Mouse (Mus musculus) hindbrain, embryonic 11.5 days (tissue): Measurements from ENCODE around the gene Vmn2r111. TPM values are rescaled to one million over a fixed set of nuclear protein-coding genes. Genes with fewer than 3 reads are reported as not detected.
"Not testable (repeated sequence)": the region's sequence is repeated elsewhere in the genome, so short reads cannot be mapped to it uniquely, and the experiment has no call there.

Experiments used
- ATAC-seq: fragments of 200-750 bp; cut with Nextera tagmentation; 2 replicates; pipeline ENCODE4 v1.8.0; 2017; ENCODE audit warnings: mild to moderate bottlenecking, moderate TSS enrichment, moderate library complexity; ENCODE audit not compliant: low FRiP score
- DNase-seq: peaks from one replicate; pipeline ENCODE4 v3.0.0-alpha.2; 2015; ENCODE audit warnings: low spot score
- H3K27ac ChIP-seq: fragments of 300-500 bp; sonication (generic); 2 replicates; pipeline ENCODE4 v1.5.1; 2014; ENCODE audit warnings: mild to moderate bottlenecking, low read depth, low read length
- H3K27me3 ChIP-seq: fragments of 300-500 bp; sonication (generic); 2 replicates; pipeline ENCODE4 v1.6.1; 2014; ENCODE audit warnings: mild to moderate bottlenecking, low read length, moderate library complexity, mixed read lengths; ENCODE audit not compliant: control insufficient read depth, insufficient read depth
- H3K36me3 ChIP-seq: fragments of 300-500 bp; sonication (generic); 2 replicates; pipeline ENCODE4 v1.6.1; 2014; ENCODE audit warnings: mild to moderate bottlenecking, low read length, moderate library complexity, mixed read lengths; ENCODE audit not compliant: control insufficient read depth, insufficient read depth
- H3K4me1 ChIP-seq: fragments of 300-500 bp; sonication (generic); replicated peaks from 2 replicates; pipeline ENCODE4 v1.6.1; 2014; ENCODE audit warnings: low read length, mixed read lengths; ENCODE audit not compliant: control insufficient read depth, insufficient read depth
- H3K4me2 ChIP-seq: fragments of 300-500 bp; sonication (generic); replicated peaks from 2 replicates; pipeline ENCODE4 v1.6.1; 2014; ENCODE audit warnings: mild to moderate bottlenecking, low read depth, low read length
- H3K4me3 ChIP-seq: fragments of 300-500 bp; sonication (generic); 2 replicates; pipeline ENCODE4 v1.5.1; 2014; ENCODE audit warnings: low read depth, low read length
- H3K9ac ChIP-seq: fragments of 300-500 bp; sonication (generic); 2 replicates; pipeline ENCODE4 v1.6.1; 2014; ENCODE audit warnings: low read depth, low read length
- H3K9me3 ChIP-seq: fragments of 300-500 bp; sonication (generic); 2 replicates; pipeline ENCODE4 v1.6.1; 2016; ENCODE audit warnings: low read length; ENCODE audit not compliant: control insufficient read depth
- WGBS: fragments of 180-500 bp; shearing (Covaris S2); extraction: QIAGEN DNeasy Blood & Tissue Kit; methylation state at CpG from one replicate; pipeline ENCODE4 v1.1.7; 2014; 5-methylcytosine and 5-hydroxymethylcytosine counted together
- polyA plus RNA-seq: library from polyadenylated mRNA; unstranded; fragments of >200 nt; fragmentation: Nextera tagmentation; extraction: Ambion mirVana; gene quantifications from 2 replicates; pipeline ENCODE4 v1.2.1, GENCODE M21; 2014

Gene Vmn2r111
- polyA plus RNA-seq = not detected in 2 replicates

DNA sequence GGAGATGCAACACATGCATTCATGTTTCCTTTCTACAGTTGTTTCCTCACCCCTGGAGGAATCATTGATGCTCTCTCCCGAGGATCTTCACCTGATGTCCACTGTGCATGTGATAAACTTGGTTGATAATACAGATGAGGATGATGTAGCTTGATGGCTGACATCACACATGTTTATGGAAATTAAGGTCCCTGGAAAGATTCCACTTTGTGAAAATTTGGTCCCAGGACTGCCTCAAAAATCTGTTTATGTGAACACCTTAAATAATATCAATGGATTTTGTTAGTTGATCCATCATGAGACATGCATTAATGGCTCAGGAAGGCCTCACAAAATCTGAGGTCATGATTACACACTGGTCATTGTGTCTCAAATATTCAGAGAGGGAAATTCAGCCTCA lies at the start of gene Vmn2r111:
Gene Vmn2r111, minus strand, starts transcription at position 101 of the 400 bp plus-strand sequence.
- not testable (repeated sequence) for H3K4me1 ChIP-seq, H3K27ac ChIP-seq
- 78% methylated on average over 1 of the region's 1 CpGs for WGBS

DNA sequence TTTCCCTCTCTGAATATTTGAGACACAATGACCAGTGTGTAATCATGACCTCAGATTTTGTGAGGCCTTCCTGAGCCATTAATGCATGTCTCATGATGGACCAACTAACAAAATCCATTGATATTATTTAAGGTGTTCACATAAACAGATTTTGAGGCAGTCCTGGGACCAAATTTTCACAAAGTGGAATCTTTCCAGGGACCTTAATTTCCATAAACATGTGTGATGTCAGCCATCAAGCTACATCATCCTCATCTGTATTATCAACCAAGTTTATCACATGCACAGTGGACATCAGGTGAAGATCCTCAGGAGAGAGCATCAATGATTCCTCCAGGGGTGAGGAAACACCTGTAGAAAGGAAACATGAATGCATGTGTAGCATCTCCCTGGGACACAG lies 27.4 kb upstream of the Vmn2r111 start, which contains the start of gene Vmn2r112:
Gene Vmn2r112, plus strand, starts transcription at position 301 of the 400 bp plus-strand sequence.
- H3K36me3 ChIP-seq, H3K4me1 ChIP-seq, DNase-seq, H3K9ac ChIP-seq, ATAC-seq, H3K4me3 ChIP-seq, H3K27me3 ChIP-seq, H3K9me3 ChIP-seq, H3K4me2 ChIP-seq, H3K27ac ChIP-seq: not testable (repeated sequence)

More for the DNA sequence above, at the start of gene Vmn2r111:
- DNase-seq, H3K4me2 ChIP-seq, ATAC-seq, H3K27me3 ChIP-seq, H3K36me3 ChIP-seq, H3K9ac ChIP-seq, H3K4me3 ChIP-seq, H3K9me3 ChIP-seq: not testable (repeated sequence)

DNA sequence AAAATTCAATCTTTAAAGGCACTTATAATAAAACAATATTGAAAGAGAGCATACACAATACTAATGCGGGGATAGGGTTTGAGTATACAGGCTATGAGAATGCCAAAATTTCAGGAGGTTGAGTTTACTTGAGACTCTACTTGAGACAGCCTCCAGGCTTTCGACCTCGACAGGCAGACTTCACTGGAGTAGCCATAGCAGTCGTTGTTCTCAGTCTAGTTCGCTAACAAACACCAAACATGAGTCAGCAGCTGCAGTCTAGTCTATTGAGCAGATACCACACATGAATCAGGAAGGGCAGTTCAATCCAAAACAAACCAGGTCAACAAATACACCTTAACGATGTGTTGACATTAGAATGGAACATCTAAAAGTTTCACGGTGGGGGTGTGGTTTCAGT lies 52.8 kb downstream of the Vmn2r111 start:
- not testable (repeated sequence) for H3K4me2 ChIP-seq, H3K9me3 ChIP-seq, H3K4me3 ChIP-seq, H3K27ac ChIP-seq, H3K36me3 ChIP-seq, H3K9ac ChIP-seq, H3K27me3 ChIP-seq, ATAC-seq, DNase-seq, H3K4me1 ChIP-seq
- 90% methylated on average over 7 of the region's 7 CpGs for WGBS

DNA sequence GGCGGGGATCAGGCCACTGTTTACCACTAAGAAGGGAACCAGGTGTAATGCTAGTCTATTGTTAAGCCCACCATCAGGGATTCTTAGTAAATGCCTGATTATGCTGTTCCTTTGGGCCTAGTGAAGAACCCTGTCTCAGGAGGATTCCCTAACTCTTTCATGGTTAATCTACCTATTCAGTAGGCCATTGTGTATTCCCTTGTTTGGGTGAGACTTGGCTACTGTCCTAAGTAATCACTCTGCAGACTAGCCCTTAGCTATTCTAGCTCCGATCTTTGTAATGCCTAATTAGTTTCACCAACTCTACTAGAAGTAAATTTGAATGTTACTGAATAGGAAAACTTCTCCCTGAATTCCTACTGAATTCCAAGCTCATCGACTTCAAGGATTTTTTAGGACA lies 53.2 kb downstream of the Vmn2r111 start:
- DNase-seq, H3K9ac ChIP-seq, ATAC-seq, H3K9me3 ChIP-seq, H3K4me3 ChIP-seq, H3K4me1 ChIP-seq, H3K27me3 ChIP-seq, H3K4me2 ChIP-seq, H3K27ac ChIP-seq, H3K36me3 ChIP-seq: not testable (repeated sequence)
- WGBS = 73% methylated on average over 3 of the region's 3 CpGs

DNA sequence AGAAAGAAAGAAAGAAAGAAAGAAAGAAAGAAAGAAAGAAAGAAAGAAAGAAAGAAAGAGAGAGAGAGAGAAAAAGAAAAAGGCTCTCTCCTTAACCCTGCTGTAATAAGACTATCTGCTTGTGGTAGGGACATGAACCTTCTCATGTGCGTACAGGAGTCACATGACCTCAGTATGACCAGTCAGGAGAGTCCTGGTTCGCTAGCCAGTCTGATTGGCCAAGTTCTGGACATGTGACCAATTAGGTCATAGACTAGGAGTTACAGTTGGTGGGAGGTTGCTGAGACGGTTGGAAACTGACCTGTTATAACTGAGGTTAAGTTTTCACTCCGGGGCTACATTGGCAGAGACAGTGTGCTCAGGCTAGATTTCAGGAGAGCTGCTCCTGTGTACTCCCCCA lies 76.2 kb downstream of the Vmn2r111 start:
- DNase-seq (no peak), ATAC-seq (no peak)
- no peak overlapping the region for H3K9ac ChIP-seq
- H3K4me2 ChIP-seq = no peak overlapping the region
- 76% methylated on average over 4 of the region's 4 CpGs for WGBS
- no peaks in the 10 kb centered on the region for H3K27me3 ChIP-seq
- no peaks in the 10 kb centered on the region for H3K36me3 ChIP-seq
- H3K4me1 ChIP-seq = no peaks in the 10 kb centered on the region
- H3K9me3 ChIP-seq = no peaks in the 10 kb centered on the region
- H3K4me3 ChIP-seq = no peak overlapping the region
- H3K27ac ChIP-seq = no peak overlapping the region

Other genes with a start within 250 kb of the Vmn2r111 start
- 16.9 and 17.3 TPM in 2 replicates for gene Zfp944, start 212.1 kb downstream of the Vmn2r111 start, polyA plus RNA-seq
- 12.5 and 13.9 TPM in 2 replicates for gene Zfp758, start 212.0 kb downstream of the Vmn2r111 start, polyA plus RNA-seq
- 33.0 and 35.6 TPM in 2 replicates for gene Zfp946, start 149.3 kb downstream of the Vmn2r111 start, polyA plus RNA-seq
- gene Vmn2r112, start 27.5 kb upstream of the Vmn2r111 start, polyA plus RNA-seq = not detected in 2 replicates